Mouse (Mus musculus) fibroblast of lung, adult 2 months (primary cell): Measurements from ENCODE around the gene Clrn2.

Experiments
- DNase-seq: peaks from one replicate; pipeline ENCODE4 v3.0.0-alpha.2; 2011; ENCODE audit warnings: low read depth

Clrn2 gene

GRCm38 (mm10) chr5:45510071-45510470 is 56.5 kb downstream of the Clrn2 start:
- DNase-seq: no peak

GRCm38 (mm10) chr5:45512908-45513307 is 59.4 kb downstream of the Clrn2 start:
- DNase-seq: no peak

- no peak for DNase-seq
These were observed 60.0 kb downstream of the Clrn2 start for GRCm38 (mm10) chr5:45513511-45513910.
